Comparison of ENCODE assay signal across 25 mouse cellular contexts in genomic region chr1:57955774-57956173, GRCm38 (mm10). TPM values are rescaled to one million over a fixed set of nuclear protein-coding genes. Genes with fewer than 3 reads are reported as not detected.
A peak's percentile ranks its signal among the peaks of the same experiment; 100 is the strongest.
DNase-seq lines count a peak whose midpoint lies in the region; ATAC-seq and TF ChIP-seq lines count a peak whose summit lies in the region.
"Had no signal": no experiment of that assay in that cellular context is flagged by ENCODE, and none has a peak within 500 bp of the region (broad histone marks: within the 10 kb centered on the region; RNA-seq: fewer than 3 reads in every experiment).

No protein-coding gene starts in this region.

- no peak overlapping the region for H3K4me3 ChIP-seq in kidney, embryonic 14.5 days (ENCODE audit: low read length)
- no peak overlapping the region for H3K4me3 ChIP-seq in kidney, embryonic 16.5 days (ENCODE audit: low read length)
- no peak overlapping the region for H3K4me3 ChIP-seq in limb, embryonic 14.5 days (replicated peaks; ENCODE audit: low read length)
- H3K4me3 ChIP-seq in limb, embryonic 10.5 days = no peak overlapping the region
- H3K4me3 ChIP-seq: embryonic facial prominence, embryonic 10.5 days; embryonic facial prominence, embryonic 12.5 days; forebrain, embryonic 13.5 days had no signal

- H3K27me3 ChIP-seq in kidney, embryonic 14.5 days (ENCODE audit: control insufficient read depth, insufficient read depth, low read length) = no peaks in the 10 kb centered on the region
- no peaks in the 10 kb centered on the region for H3K27me3 ChIP-seq in kidney, embryonic 16.5 days (ENCODE audit: insufficient read depth, low read length)
- no peaks in the 10 kb centered on the region for H3K27me3 ChIP-seq in limb, embryonic 14.5 days (ENCODE audit: control insufficient read depth, insufficient read depth, low read length)
- H3K27me3 ChIP-seq in limb, embryonic 10.5 days (ENCODE audit: low read depth, poor library complexity, severe bottlenecking) = no peaks in the 10 kb centered on the region
- H3K27me3 ChIP-seq: CH12.LX; embryonic facial prominence, embryonic 12.5 days; forebrain, embryonic 13.5 days; Patski had no signal

- peak; percentile 41 for DNase-seq in heart, adult 11 months
- DNase-seq in heart, postnatal 25 days (ENCODE audit: low spot score) = no peak
- DNase-seq in kidney, adult 9 months = no peak
- no peak for DNase-seq in kidney, postnatal 10 days
- no peak for DNase-seq in limb, embryonic 14.5 days (ENCODE audit: low spot score)
- no peak for DNase-seq in limb, embryonic 10.5 days (ENCODE audit: low spot score)
- DNase-seq: adrenal gland, adult 8-10 months; adrenal gland, postnatal 14 days; adrenal gland, postnatal 36 days; B cell, adult 2 months; cerebellum, adult 11-12 months; cerebellum, adult 2 months; cerebellum, adult 9-10 months; cerebellum, postnatal 10 days; cerebellum, postnatal 25 days had no signal

- TF ChIP-seq POLR2A in limb, embryonic 14.5 days (IDR thresholded peaks at IDR 0.05; ENCODE audit: borderline replicate concordance, extremely low read depth, insufficient read depth, insufficient read length) = no peak

- 68% methylated on average over 1 of the region's 1 CpGs for WGBS in kidney, embryonic 14.5 days
- 55% methylated on average over 1 of the region's 1 CpGs for WGBS in kidney, embryonic 16.5 days
- 86% methylated on average over 1 of the region's 1 CpGs for WGBS in limb, embryonic 14.5 days
- 92% methylated on average over 1 of the region's 1 CpGs for WGBS in limb, embryonic 10.5 days

- no peak overlapping the region for H3K4me2 ChIP-seq in kidney, embryonic 14.5 days (replicated peaks; ENCODE audit: low read depth, low read length)
- no peak overlapping the region for H3K4me2 ChIP-seq in kidney, embryonic 16.5 days (replicated peaks; ENCODE audit: low read depth, low read length)
- H3K4me2 ChIP-seq in limb, embryonic 14.5 days (replicated peaks; ENCODE audit: low read depth, low read length, severe bottlenecking) = no peak overlapping the region
- H3K4me2 ChIP-seq: embryonic facial prominence, embryonic 12.5 days; forebrain, embryonic 13.5 days had no signal

- intact Hi-C loops in heart, postnatal 25 days (cut with DNase I) = no loop called here

- H3K4me1 ChIP-seq in kidney, embryonic 14.5 days (ENCODE audit: control insufficient read depth, insufficient read depth, low read length) = no peaks in the 10 kb centered on the region
- no peaks in the 10 kb centered on the region for H3K4me1 ChIP-seq in kidney, embryonic 16.5 days (ENCODE audit: insufficient read depth, low read length)
- no peaks in the 10 kb centered on the region for H3K4me1 ChIP-seq in limb, embryonic 14.5 days (ENCODE audit: control insufficient read depth, insufficient read depth, low read length)
- no peaks in the 10 kb centered on the region for H3K4me1 ChIP-seq in limb, embryonic 10.5 days
- H3K4me1 ChIP-seq: embryonic facial prominence, embryonic 10.5 days; embryonic facial prominence, embryonic 12.5 days; forebrain, embryonic 13.5 days had no signal

- H3K9me3 ChIP-seq in kidney, embryonic 14.5 days (ENCODE audit: control insufficient read depth, low read length) = no peaks in the 10 kb centered on the region
- no peaks in the 10 kb centered on the region for H3K9me3 ChIP-seq in kidney, embryonic 16.5 days (ENCODE audit: low read length)
- no peaks in the 10 kb centered on the region for H3K9me3 ChIP-seq in limb, embryonic 14.5 days (ENCODE audit: control insufficient read depth, low read length)
- no peaks in the 10 kb centered on the region for H3K9me3 ChIP-seq in limb, embryonic 10.5 days (replicated peaks)
- H3K9me3 ChIP-seq: embryonic facial prominence, embryonic 10.5 days; embryonic facial prominence, embryonic 12.5 days; forebrain, embryonic 13.5 days; G1E had no signal

- ATAC-seq in kidney, embryonic 14.5 days (ENCODE audit: low FRiP score, low TSS enrichment) = peak; percentile 87
- peak; percentile 92 for ATAC-seq in kidney, embryonic 16.5 days (ENCODE audit: low FRiP score, low TSS enrichment)
- ATAC-seq in limb, embryonic 14.5 days (ENCODE audit: low FRiP score, low read depth) = 0 out of 2 replicates have a peak, but pooled peaks have one; percentile 24
- ATAC-seq: activated CD4-positive, CD25-positive, alpha-beta regulatory T cell, adult 4 months; CD4-positive, CD25-positive, alpha-beta regulatory T cell, adult 4 months; forebrain, embryonic 13.5 days; Patski had no signal

- H3K27ac ChIP-seq in kidney, embryonic 14.5 days (ENCODE audit: low read depth, low read length) = no peak overlapping the region
- H3K27ac ChIP-seq in kidney, embryonic 16.5 days (ENCODE audit: low read length) = no peak overlapping the region
- no peak overlapping the region for H3K27ac ChIP-seq in limb, embryonic 14.5 days (replicated peaks; ENCODE audit: low read depth, low read length)
- no peak overlapping the region for H3K27ac ChIP-seq in limb, embryonic 10.5 days
- H3K27ac ChIP-seq: embryonic facial prominence, embryonic 10.5 days; embryonic facial prominence, embryonic 12.5 days; forebrain, embryonic 13.5 days had no signal

- peaks cover 14% of the 10 kb centered on the region; the same call in 1 of the 2 replicates for H3K36me3 ChIP-seq in kidney, embryonic 14.5 days (ENCODE audit: control insufficient read depth, insufficient read depth, low read length)
- peaks cover 25% of the 10 kb centered on the region for H3K36me3 ChIP-seq in kidney, embryonic 16.5 days (ENCODE audit: insufficient read depth, low read length)
- H3K36me3 ChIP-seq in limb, embryonic 14.5 days (ENCODE audit: control insufficient read depth, insufficient read depth, low read length) = peaks cover 41% of the 10 kb centered on the region
- peaks cover 51% of the 10 kb centered on the region for H3K36me3 ChIP-seq in limb, embryonic 10.5 days

- H3K9ac ChIP-seq in kidney, embryonic 14.5 days (ENCODE audit: low read depth, low read length) = no peak overlapping the region
- no peak overlapping the region for H3K9ac ChIP-seq in kidney, embryonic 16.5 days (replicated peaks; ENCODE audit: low read length)
- H3K9ac ChIP-seq in limb, embryonic 14.5 days (ENCODE audit: low read depth, low read length, severe bottlenecking) = no peak overlapping the region
- H3K9ac ChIP-seq: embryonic facial prominence, embryonic 12.5 days; forebrain, embryonic 13.5 days had no signal

RNA-seq across cellular contexts. Expression of gene Sgo2a, which starts 40.0 kb away (rescaled TPM):
- 1 to 10 TPM; 3.4 to 3.6 TPM for total RNA-seq in heart, postnatal 25 days (2021)
- polyA plus RNA-seq in kidney, embryonic 14.5 days (2014; fragmentation: Nextera tagmentation; extraction: Ambion mirVana) = 19.6 and 23.7 TPM in 2 replicates
- polyA plus RNA-seq in kidney, embryonic 16.5 days (2015; fragmentation: Nextera tagmentation; extraction: Ambion mirVana) = 15.6 and 16.5 TPM in 2 replicates
- 11.1 and 13.2 TPM in 2 replicates for polyA plus RNA-seq in limb, embryonic 14.5 days (2012; rRNA removed)
- 16.4 and 18.0 TPM in 2 replicates for polyA plus RNA-seq in limb, embryonic 14.5 days (2014; fragmentation: Nextera tagmentation; extraction: Ambion mirVana)
- 18.3 and 21.2 TPM in 2 replicates for polyA plus RNA-seq in limb, embryonic 10.5 days (2016; fragmentation: Nextera tagmentation; extraction: Ambion mirVana)

Comparison
In these comparisons a context has a peak if more than half of its experiments do, and no peak if none do; other contexts are left out.
1. ATAC-seq: peak in every context shown above with its lines; median percentile 92 in kidney, embryonic 16.5 days; 87 in kidney, embryonic 14.5 days; 24 in limb, embryonic 14.5 days.